Mouse (Mus musculus) hindbrain, embryonic 14.5 days (tissue): Measurements from ENCODE around the gene Lrrc36. TPM values are rescaled to one million over a fixed set of nuclear protein-coding genes. Genes with fewer than 3 reads are reported as not detected.

ENCODE experiments used
- ATAC-seq: fragments of 200-750 bp; cut with Nextera tagmentation; 2 replicates; pipeline ENCODE4 v1.8.0; 2017; ENCODE audit warnings: moderate number of reproducible peaks, mild to moderate bottlenecking, moderate TSS enrichment, moderate library complexity; ENCODE audit not compliant: low FRiP score
- DNase-seq: peaks from one replicate; pipeline ENCODE4 v3.0.0-alpha.2; 2015; ENCODE audit warnings: low spot score
- H3K27ac ChIP-seq: fragments of 300-500 bp; sonication (generic); 2 replicates; pipeline ENCODE4 v1.5.1; 2014; ENCODE audit warnings: mild to moderate bottlenecking, moderate library complexity
- H3K27me3 ChIP-seq: fragments of 300-500 bp; sonication (generic); 2 replicates; pipeline ENCODE4 v1.6.1; 2014; ENCODE audit warnings: mild to moderate bottlenecking, low read length, mixed read lengths; ENCODE audit not compliant: control insufficient read depth, insufficient read depth
- H3K36me3 ChIP-seq: fragments of 300-500 bp; sonication (generic); replicated peaks from 2 replicates; pipeline ENCODE4 v1.6.1; 2014; ENCODE audit not compliant: control insufficient read depth, insufficient read depth
- H3K4me1 ChIP-seq: fragments of 300-500 bp; sonication (generic); replicated peaks from 2 replicates; pipeline ENCODE4 v1.6.1; 2014; ENCODE audit warnings: antibody characterized with exemption, low read length, mixed read lengths; ENCODE audit not compliant: control insufficient read depth, insufficient read depth
- H3K4me2 ChIP-seq: fragments of 300-500 bp; sonication (generic); replicated peaks from 2 replicates; pipeline ENCODE4 v1.6.1; 2014; ENCODE audit warnings: mild to moderate bottlenecking, moderate library complexity
- H3K4me3 ChIP-seq: fragments of 300-500 bp; sonication (generic); replicated peaks from 2 replicates; pipeline ENCODE4 v1.5.1; 2014; ENCODE audit warnings: mild to moderate bottlenecking, low read length
- H3K9ac ChIP-seq: fragments of 300-500 bp; sonication (generic); 2 replicates; pipeline ENCODE4 v1.6.1; 2014
- H3K9me3 ChIP-seq: fragments of 300-500 bp; sonication (generic); 2 replicates; pipeline ENCODE4 v1.6.1; 2016; ENCODE audit warnings: low read length; ENCODE audit not compliant: control insufficient read depth
- WGBS: fragments of 180-500 bp; shearing (Covaris S2); extraction: QIAGEN DNeasy Blood & Tissue Kit; methylation state at CpG from one replicate; pipeline ENCODE4 v1.1.7; 2014; 5-methylcytosine and 5-hydroxymethylcytosine counted together
- polyA plus RNA-seq: library from polyadenylated mRNA; unstranded; fragments of >200 nt; fragmentation: Nextera tagmentation; extraction: Ambion mirVana; gene quantifications from 2 replicates; pipeline ENCODE4 v1.2.1, GENCODE M21; 2014

The Lrrc36 gene
- polyA plus RNA-seq, 1 experiment from 2014 or later: 0.44 TPM

- Histone ChIP-seq H3K9me3 (no peaks in the 10 kb centered on the region), H3K36me3 (no peaks in the 10 kb centered on the region), H3K4me3 (no peak overlapping the region), H3K4me2 (no peak overlapping the region), H3K27ac (no peak overlapping the region), H3K9ac (no peak overlapping the region), H3K4me1 (no peaks in the 10 kb centered on the region), H3K27me3 (no peaks in the 10 kb centered on the region)
- WGBS: 73% methylated on average over 6 of the region's 6 CpGs
- DNase-seq: no peak
- ATAC-seq: no peak
Measured at GRCm38 (mm10) chr8:105389096-105389495, 24.3 kb upstream of the Lrrc36 start.

- Histone ChIP-seq H3K4me1 (no peaks in the 10 kb centered on the region), H3K27ac (no peak overlapping the region)
- 93% methylated on average over 12 of the region's 12 CpGs for WGBS
Measured at GRCm38 (mm10) chr8:105393089-105393787, 20.1 kb upstream of the Lrrc36 start.

GRCm38 (mm10) chr8:105393915-105394314, 19.5 kb upstream of the Lrrc36 start:
- Histone ChIP-seq H3K9ac (no peak overlapping the region), H3K27ac (no peak overlapping the region), H3K4me3 (no peak overlapping the region), H3K4me1 (no peaks in the 10 kb centered on the region), H3K36me3 (no peaks in the 10 kb centered on the region), H3K27me3 (no peaks in the 10 kb centered on the region), H3K4me2 (no peak overlapping the region), H3K9me3 (no peaks in the 10 kb centered on the region)
- DNase-seq (no peak), ATAC-seq (no peak)
- WGBS: 63% methylated on average over 7 of the region's 7 CpGs

More at GRCm38 (mm10) chr8:105393089-105393787, 20.1 kb upstream of the Lrrc36 start:
- no peak for DNase-seq
- ATAC-seq: no peak
- no peaks in the 10 kb centered on the region for H3K36me3 ChIP-seq
- no peak overlapping the region for H3K9ac ChIP-seq
- no peaks in the 10 kb centered on the region for H3K9me3 ChIP-seq
- no peak overlapping the region for H3K4me3 ChIP-seq
- no peak overlapping the region for H3K4me2 ChIP-seq
- no peaks in the 10 kb centered on the region for H3K27me3 ChIP-seq

GRCm38 (mm10) chr8:105397747-105398146, 15.6 kb upstream of the Lrrc36 start:
- H3K36me3 ChIP-seq: no peaks in the 10 kb centered on the region

GRCm38 (mm10) chr8:105400016-105400415, 13.4 kb upstream of the Lrrc36 start:
- Histone ChIP-seq H3K27me3 (no peaks in the 10 kb centered on the region), H3K4me2 (no peak overlapping the region), H3K4me1 (no peaks in the 10 kb centered on the region), H3K4me3 (no peak overlapping the region), H3K27ac (no peak overlapping the region), H3K9me3 (no peaks in the 10 kb centered on the region), H3K9ac (no peak overlapping the region), H3K36me3 (no peaks in the 10 kb centered on the region)
- 88% methylated on average over 5 of the region's 5 CpGs for WGBS
- ATAC-seq (no peak), DNase-seq (no peak)

More at GRCm38 (mm10) chr8:105397747-105398146, 15.6 kb upstream of the Lrrc36 start:
- no peaks in the 10 kb centered on the region for H3K4me1 ChIP-seq
- no peaks in the 10 kb centered on the region for H3K9me3 ChIP-seq
- no peak overlapping the region for H3K9ac ChIP-seq
- ATAC-seq (no peak), DNase-seq (peak; percentile 66)
- H3K27me3 ChIP-seq: no peaks in the 10 kb centered on the region
- no peak overlapping the region for H3K4me3 ChIP-seq
- WGBS: 35% methylated on average over 3 of the region's 3 CpGs
- H3K27ac ChIP-seq: no peak overlapping the region
- H3K4me2 ChIP-seq: no peak overlapping the region

GRCm38 (mm10) chr8:105403467-105403866, 9.9 kb upstream of the Lrrc36 start:
- no peaks in the 10 kb centered on the region for H3K4me1 ChIP-seq
- DNase-seq (no peak), ATAC-seq (no peak)
- H3K4me3 ChIP-seq: no peak overlapping the region
- H3K4me2 ChIP-seq: no peak overlapping the region
- H3K36me3 ChIP-seq: no peaks in the 10 kb centered on the region
- WGBS: 87% methylated on average over 8 of the region's 8 CpGs
- H3K27me3 ChIP-seq: no peaks in the 10 kb centered on the region
- H3K27ac ChIP-seq: no peak overlapping the region
- H3K9ac ChIP-seq: no peak overlapping the region
- no peaks in the 10 kb centered on the region for H3K9me3 ChIP-seq

DNA sequence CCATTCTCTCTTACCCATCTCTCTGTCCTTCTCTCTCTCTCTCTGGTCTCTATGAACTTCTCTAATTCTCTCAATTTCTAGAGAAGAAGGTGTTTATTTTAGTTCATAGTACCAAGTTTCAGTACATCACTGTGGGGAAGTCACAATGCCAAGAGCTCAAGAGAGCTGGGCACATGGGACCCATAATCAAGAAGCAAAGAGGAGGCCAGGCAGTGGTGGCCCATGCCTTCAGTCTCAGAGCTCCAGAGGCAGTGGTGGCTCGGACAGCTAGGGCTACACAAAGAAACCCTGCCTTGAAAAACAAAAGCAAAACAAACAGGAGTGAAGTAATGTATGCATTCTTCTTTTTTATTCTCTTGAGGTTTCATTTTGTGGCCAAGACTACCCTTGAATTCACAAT, 8.9 kb upstream of the Lrrc36 start:
- Histone ChIP-seq H3K4me2 (no peak overlapping the region), H3K4me1 (no peaks in the 10 kb centered on the region), H3K27me3 (no peaks in the 10 kb centered on the region), H3K27ac (no peak overlapping the region), H3K9me3 (no peaks in the 10 kb centered on the region), H3K9ac (no peak overlapping the region), H3K36me3 (no peaks in the 10 kb centered on the region), H3K4me3 (no peak overlapping the region)
- ATAC-seq: no peak
- 48% methylated on average over 1 of the region's 1 CpGs for WGBS
- no peak for DNase-seq

DNA sequence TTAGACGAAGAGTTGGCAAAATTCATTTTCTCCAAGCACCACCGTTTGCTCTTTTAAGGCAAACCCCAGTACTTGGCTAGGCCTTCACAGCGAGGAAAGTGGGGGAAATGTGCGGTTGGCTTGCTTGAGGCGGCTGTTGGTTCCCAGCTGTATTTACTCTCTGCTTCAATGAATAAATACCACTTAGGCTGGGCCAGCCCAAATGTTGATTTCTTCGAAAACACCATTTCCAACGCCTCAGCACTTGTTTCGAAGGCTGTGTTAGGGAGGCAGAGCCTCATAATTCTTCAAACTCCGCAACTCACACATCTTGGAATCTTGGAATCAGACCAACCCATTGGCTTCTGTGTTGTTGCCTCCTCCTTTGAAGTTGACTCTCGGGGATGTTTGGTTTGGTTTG, 7.0 kb upstream of the Lrrc36 start:
- no peaks in the 10 kb centered on the region for H3K36me3 ChIP-seq
- DNase-seq (no peak), ATAC-seq (no peak)
- no peak overlapping the region for H3K4me2 ChIP-seq
- no peaks in the 10 kb centered on the region for H3K27me3 ChIP-seq
- H3K4me1 ChIP-seq: no peaks in the 10 kb centered on the region
- WGBS: 77% methylated on average over 10 of the region's 10 CpGs
- no peaks in the 10 kb centered on the region for H3K9me3 ChIP-seq
- no peak overlapping the region for H3K4me3 ChIP-seq
- H3K27ac ChIP-seq: no peak overlapping the region
- no peak overlapping the region for H3K9ac ChIP-seq

DNA sequence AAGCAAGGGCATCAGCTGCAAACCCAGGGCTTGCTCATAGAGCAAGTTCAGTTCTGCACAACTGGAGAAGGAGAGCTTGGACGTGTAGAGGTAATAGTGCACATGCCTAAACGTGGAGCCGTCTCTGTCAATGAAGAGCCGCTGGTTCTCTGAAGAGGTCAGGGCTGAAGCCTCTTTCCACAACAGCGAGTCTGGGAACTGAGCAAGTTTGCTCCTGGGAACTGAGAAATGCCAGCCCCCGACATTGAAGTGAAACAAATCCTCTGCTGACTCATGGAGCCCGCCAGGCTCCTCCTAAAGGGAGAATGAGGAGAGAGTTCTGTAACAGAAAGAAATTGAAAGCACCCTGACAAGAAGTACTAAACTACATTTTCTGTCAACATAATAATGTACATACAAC, 5.0 kb upstream of the Lrrc36 start:
- WGBS: 71% methylated on average over 7 of the region's 7 CpGs
- Histone ChIP-seq H3K36me3 (no peaks in the 10 kb centered on the region), H3K4me2 (no peak overlapping the region), H3K27ac (no peak overlapping the region), H3K27me3 (0 out of 2 replicates have a peak, but pooled peaks cover 3% of the 10 kb centered on the region), H3K9ac (no peak overlapping the region), H3K9me3 (no peaks in the 10 kb centered on the region), H3K4me3 (no peak overlapping the region), H3K4me1 (peaks cover 2% of the 10 kb centered on the region; the same call in 1 of the 2 replicates)
- no peak for ATAC-seq
- no peak for DNase-seq

DNA sequence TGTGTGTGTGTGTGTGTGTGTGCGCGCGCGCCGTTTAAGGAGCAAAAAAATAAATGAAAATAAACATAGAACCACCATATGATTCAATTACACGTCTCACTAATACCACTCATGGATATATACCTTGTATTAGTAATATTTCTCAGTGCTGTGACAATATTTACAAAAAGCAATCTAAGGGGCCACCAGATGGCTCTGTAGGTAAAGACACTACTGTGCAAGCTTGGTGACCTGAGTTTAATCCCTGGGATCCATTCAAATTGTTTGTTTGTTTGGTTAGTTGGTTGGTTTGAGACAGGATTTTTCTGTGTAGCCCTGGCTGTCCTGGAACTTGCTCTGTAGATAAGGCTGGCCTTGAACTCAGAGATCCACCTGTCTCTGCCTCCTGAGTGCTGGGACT, 3.4 kb upstream of the Lrrc36 start:
- H3K4me2 ChIP-seq: no peak overlapping the region
- no peak overlapping the region for H3K27ac ChIP-seq
- ATAC-seq: no peak
- no peaks in the 10 kb centered on the region for H3K36me3 ChIP-seq
- no peak overlapping the region for H3K9ac ChIP-seq
- DNase-seq: no peak
- no peaks in the 10 kb centered on the region for H3K9me3 ChIP-seq
- no peak overlapping the region for H3K4me3 ChIP-seq
- H3K4me1 ChIP-seq: peaks cover 7% of the 10 kb centered on the region; the same call in 1 of the 2 replicates
- H3K27me3 ChIP-seq: peaks cover 17% of the 10 kb centered on the region
- 95% methylated on average over 6 of the region's 6 CpGs for WGBS
